Mouse (Mus musculus) cerebellum, postnatal 25 days (tissue): ENCODE measurements around the gene Tbc1d9b.
A peak's percentile ranks its signal among the peaks of the same experiment; 100 is the strongest.

ENCODE experiments used
- DNase-seq, 2 experiments: peaks; one replicate each; pipeline ENCODE4 v3.0.0; 2021; ENCODE audit warnings: mixed read lengths in 2 of 2

The Tbc1d9b gene

DNA sequence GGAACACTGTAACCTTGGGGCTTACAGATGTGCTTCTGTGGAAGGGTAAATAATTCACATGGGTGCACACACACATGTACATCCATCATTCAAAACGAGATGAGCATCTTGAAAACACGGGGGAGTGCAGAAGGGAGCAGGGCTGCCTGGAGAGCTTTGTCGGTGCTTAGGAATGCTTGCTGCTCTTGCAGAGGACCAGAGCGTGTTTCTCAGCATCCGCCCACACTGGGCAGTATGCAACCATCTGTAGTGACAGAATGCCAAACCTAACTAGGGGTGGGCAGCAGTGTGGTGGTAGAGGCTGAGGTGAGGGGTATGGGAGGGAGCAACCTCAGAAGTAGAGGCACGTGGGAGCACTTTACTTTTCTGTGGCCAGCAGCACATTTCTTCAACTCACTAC lies 45.9 kb downstream of the Tbc1d9b start:
- no peak for DNase-seq

DNA sequence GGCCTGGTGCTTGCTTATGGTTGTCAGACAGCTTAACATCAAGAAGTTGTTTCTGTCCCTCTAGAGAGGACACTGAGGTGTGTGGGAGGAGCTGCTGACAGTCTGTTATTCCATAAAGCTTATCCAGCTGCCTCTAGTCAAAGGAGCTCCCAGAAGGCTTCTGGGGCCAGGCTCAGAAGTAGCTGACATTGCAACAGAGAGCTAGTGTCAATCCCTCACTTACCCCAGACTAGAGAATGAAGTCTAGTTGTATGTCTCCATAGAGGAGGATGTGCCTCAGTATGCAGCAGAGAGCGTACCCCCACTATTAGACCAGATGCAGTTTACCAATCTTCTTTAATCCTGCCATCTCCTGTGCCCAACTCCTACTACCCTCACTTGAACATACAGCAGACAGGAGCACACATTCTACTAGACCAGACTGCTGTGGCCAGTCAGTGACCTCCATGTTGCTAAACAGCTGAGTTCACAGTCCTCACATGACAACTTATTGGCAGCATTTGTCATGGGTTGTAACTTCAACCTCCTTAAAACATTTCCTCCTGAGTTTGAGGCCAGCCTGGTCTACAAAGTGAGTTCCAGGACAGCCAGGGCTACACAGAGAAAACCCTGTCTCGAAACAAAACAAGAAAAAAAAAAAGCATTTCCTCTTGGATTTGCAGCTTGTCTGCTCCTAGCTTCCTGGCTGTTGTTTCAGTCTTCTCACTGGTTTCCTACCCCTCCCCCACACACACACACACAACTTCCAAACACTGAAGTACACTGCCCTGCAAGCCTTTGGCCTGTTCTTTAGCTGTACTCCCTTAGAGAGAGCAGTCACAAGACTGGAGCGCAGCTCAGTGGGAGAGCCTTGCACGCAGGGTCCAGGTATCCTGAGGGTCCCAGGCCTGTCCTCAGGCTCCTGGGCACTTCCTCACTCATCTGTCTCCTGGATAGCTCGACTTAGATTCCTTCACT lies 47.6 kb downstream of the Tbc1d9b start:
- no peak for DNase-seq

DNA sequence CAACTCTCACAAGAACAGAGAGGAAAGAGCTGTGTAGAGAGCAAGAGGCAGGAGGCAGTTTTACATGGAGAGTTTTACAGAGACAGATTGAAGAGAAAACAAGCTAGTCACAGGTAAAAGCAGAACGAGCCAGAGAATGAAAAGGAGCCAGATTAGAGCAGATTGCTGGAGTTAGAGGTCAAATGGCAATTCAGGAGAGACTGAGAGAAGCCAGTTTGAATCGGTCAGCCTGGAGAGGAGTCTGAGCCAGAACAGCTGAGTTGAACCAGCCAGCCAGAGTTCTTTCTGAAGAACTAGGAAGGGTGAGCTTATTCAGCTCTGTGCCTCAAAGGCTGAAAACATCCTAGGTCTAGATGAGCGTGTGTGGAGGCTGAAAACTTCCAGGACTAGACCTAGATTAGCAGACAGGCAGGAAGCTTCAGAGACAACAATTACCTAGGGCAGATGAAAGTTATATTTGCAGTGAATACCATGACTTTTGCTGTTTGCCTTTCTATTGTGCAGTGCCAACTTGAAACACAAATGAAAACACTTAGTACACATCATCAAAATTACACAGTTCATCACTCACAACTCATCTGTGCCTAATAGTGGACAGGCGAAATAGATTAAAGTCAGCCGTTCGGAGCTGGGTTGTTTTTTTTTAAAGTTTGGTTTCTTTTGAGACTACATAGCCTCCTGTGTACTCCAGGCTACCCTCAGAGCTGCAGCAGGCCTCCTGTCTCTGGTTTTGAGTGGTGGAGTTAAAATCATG lies 49.5 kb downstream of the Tbc1d9b start:
- DNase-seq = no peak

DNA sequence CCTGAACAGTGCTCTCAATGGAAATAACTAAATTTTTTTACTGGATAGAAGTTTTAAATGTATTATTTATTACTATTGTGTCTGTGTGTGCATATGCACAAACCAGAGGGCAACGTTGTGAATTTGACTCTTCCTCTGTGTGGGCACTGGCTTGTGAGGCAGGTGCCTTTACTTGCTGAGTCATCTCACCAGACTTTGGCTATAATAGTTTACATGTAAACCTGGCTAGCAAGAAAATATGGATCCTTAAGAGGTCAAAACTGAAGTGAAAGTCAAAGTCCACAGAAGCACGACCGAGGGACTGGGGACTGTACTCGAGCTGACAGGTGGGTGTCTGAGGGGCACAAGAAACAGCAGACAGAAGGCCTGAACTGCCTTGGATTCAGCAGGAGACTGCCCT lies 51.5 kb downstream of the Tbc1d9b start:
- DNase-seq = no peak

GRCm38 (mm10) chr11:50184788-50185187 lies 53.6 kb downstream of the Tbc1d9b start:
- no peak for DNase-seq

DNA sequence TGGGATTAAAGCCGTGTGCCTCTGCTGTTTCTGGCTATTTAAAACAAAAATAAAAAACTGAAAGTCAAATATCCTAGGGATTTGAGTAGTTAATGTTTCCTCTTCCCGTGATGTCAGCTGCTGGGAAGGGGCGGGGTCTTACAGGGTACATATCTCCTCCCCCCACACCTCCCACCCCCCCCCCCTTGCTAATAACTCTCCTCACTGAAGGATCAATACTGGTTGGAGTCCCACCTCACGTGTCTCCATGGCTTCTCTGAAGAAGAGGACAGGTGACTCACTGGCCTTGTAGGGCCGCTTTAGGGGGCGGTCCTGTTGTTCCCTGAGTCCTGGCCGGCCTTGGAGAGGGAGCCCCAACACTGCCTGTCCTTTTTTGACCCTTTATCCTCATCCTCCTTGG lies 57.5 kb downstream of the Tbc1d9b start:
- DNase-seq = no peak

GRCm38 (mm10) chr11:50190362-50190761 lies 59.2 kb downstream of the Tbc1d9b start:
- DNase-seq = no peak

GRCm38 (mm10) chr11:50192278-50192677 lies 61.1 kb downstream of the Tbc1d9b start:
- no peak for DNase-seq

DNA sequence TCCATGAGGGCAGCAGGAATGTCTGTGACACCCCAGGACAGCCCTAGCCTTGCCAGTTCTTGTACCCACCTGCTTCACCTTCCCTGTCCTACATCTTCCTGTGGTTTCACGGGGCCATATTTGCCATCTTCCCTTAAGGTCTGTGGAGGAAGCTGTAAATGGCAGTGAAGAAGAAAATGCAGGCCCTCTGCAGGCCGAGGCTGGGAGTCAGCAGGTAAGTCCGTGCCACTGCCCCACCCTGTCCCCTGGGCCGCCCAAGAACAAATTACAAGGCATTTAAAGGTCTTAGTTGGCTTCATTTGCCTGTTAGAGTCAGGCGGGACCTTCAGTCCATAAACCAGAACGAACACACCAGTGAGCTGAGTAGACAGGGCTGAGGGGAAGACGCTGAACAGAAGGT lies 62.9 kb downstream of the Tbc1d9b start:
- no peak for DNase-seq

- DNase-seq = no peak
These were observed 63.6 kb downstream of the Tbc1d9b start for GRCm38 (mm10) chr11:50194793-50195192.

- DNase-seq = no peak
These were observed 66.3 kb downstream of the Tbc1d9b start for GRCm38 (mm10) chr11:50197500-50197899.

- no peak for DNase-seq
These were observed 67.1 kb downstream of the Tbc1d9b start for GRCm38 (mm10) chr11:50198219-50198846.

- DNase-seq = no peak
These were observed 67.7 kb downstream of the Tbc1d9b start for GRCm38 (mm10) chr11:50198916-50199315.

DNA sequence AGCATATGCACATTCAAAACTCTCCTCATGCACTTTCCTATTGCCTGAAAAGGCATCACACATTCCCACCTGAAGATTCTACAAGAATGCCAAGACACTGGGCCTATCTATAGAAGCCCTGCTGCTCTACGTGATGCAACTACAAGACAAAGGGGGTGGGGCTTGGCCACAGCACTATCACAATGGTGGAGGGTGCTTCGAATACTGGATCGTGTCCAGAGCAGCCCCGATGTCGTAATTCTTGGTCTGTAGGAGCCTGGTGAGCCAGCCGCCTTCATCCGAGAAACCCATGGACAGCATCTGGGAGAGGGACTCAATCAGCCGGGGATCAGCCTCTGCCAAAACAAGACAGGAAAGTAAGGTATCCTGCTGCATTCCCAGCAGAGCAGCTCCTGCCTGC lies 69.4 kb downstream of the Tbc1d9b start:
- no peak for DNase-seq

DNA sequence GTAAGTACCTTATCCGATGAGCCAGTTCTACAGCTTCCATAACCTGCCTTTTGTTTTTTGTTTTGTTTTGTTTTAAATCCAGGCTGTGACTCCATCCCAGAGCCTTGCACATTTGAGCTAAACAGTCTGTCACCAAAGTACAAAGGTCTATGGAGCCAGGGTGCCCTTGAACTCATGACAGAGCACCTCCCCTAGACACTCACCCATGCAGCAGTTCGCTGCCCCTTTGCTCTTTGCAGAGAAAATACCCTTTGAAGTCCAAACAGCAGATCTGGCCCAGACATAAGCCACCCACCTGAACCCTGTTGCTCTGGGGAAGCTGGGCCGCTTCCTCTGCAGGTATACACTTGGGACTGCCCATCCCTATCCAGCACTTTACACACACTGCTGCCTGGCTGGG lies 70.4 kb downstream of the Tbc1d9b start:
- DNase-seq = no peak

GRCm38 (mm10) chr11:50203302-50203827 lies 72.2 kb downstream of the Tbc1d9b start:
- no peak for DNase-seq

DNA sequence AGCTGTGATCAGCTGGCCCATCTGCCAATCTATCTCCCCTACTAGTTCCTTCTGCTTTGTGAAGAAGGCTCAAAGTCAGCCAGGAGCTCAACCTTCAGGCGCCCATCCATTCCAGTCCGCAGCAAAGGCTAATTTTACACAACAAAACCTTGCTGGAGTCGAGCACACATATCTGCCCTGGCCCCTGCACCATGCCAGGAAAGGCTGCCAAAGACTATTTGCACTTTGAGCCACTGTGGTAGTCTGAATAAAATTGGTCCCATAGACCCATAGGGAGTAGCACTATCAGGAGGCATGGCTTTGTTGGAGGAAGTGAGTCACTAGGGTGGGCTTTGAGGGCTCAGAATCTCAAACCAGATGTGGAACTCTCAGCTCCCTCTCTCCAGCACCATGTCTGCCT lies 74.2 kb downstream of the Tbc1d9b start:
- DNase-seq = no peak

GRCm38 (mm10) chr11:50206037-50206436 lies 74.8 kb downstream of the Tbc1d9b start:
- DNase-seq = no peak

GRCm38 (mm10) chr11:50207344-50207743 lies 76.1 kb downstream of the Tbc1d9b start:
- no peak for DNase-seq

DNA sequence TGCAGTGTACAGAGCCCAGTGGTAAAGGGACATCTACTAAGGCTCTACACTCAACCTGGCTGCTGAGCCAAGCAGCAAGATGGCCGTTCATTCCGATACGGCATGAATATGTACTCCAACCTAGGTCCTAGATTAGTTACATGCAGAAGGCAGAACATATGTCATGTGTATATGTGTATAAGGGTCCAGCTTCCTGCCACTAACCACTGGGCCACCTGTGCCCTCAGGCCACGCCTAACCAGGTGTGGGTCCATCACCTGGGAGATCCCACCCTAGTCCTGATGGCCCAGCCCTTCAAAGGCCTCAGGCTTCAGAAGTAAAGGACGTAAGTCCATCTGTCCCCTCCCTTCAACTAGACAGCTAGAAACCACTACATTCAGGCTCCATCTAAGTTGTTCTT lies 76.8 kb downstream of the Tbc1d9b start:
- no peak for DNase-seq

DNA sequence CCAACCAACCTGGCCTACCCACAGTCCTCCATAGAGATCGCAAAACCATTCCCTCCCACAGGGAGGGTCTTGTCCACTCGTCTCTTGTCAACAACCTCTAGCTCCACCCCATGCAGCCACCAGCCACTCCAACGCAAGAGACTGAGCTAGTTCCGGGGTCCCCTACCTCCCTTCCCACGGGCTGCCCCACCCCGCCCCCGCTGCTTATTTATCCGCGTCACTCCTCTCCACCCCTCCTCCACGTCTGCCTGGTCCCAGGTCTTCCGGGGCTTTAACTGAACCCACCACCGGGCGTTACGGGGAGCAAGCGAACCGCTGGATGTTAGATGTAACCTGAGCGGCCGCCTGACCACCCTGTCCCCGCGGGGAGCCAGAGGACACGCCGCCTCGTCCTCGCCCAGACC lies 78.9 kb downstream of the Tbc1d9b start:
- DNase-seq = peak; percentile 89 to 94

GRCm38 (mm10) chr11:50210505-50211151 lies 79.4 kb downstream of the Tbc1d9b start, which contains the start of the genes Sqstm1 and Mgat4b:
TSS of gene Sqstm1 (minus strand) at chr11:50210827.
TSS of gene Mgat4b (plus strand) at chr11:50210890.
- peak; percentile 83 to 86 for DNase-seq
